Mouse (Mus musculus): ENCODE data around the gene Cuedc2.

Gene Cuedc2

GRCm38 (mm10) chr19:46338331-46338936 lies at the start of gene Cuedc2:
TSS of gene Cuedc2 (minus strand) at chr19:46338702.
- DNase-seq (ENCODE audit: low read depth, low spot score): peak; percentile 98

GRCm38 (mm10) chr19:46382275-46382674 lies 43.8 kb upstream of the Cuedc2 start:
- no peak for DNase-seq (ENCODE audit: low read depth, low spot score)

GRCm38 (mm10) chr19:46375891-46376290 lies 37.4 kb upstream of the Cuedc2 start:
- no peak for DNase-seq (ENCODE audit: low read depth, low spot score)

- DNase-seq (ENCODE audit: low read depth, low spot score): no peak
Measured at GRCm38 (mm10) chr19:46375489-46375888, 37.0 kb upstream of the Cuedc2 start.

GRCm38 (mm10) chr19:46374477-46375088 lies 36.1 kb upstream of the Cuedc2 start:
- peak; percentile 67 for DNase-seq (ENCODE audit: low read depth, low spot score)

- peak; percentile 28 for DNase-seq (ENCODE audit: low read depth, low spot score)
Measured at GRCm38 (mm10) chr19:46369204-46369603, 30.7 kb upstream of the Cuedc2 start.

- no peak for DNase-seq (ENCODE audit: low read depth, low spot score)
Measured at GRCm38 (mm10) chr19:46367798-46368590, 29.5 kb upstream of the Cuedc2 start.

GRCm38 (mm10) chr19:46363294-46364009 lies 24.9 kb upstream of the Cuedc2 start:
- peak; percentile 27 for DNase-seq (ENCODE audit: low read depth, low spot score)

- no peak for DNase-seq (ENCODE audit: low read depth, low spot score)
Measured at GRCm38 (mm10) chr19:46362104-46362503, 23.6 kb upstream of the Cuedc2 start.

- peak; percentile 76 for DNase-seq (ENCODE audit: low read depth, low spot score)
Measured at GRCm38 (mm10) chr19:46358381-46358780, 19.9 kb upstream of the Cuedc2 start.

GRCm38 (mm10) chr19:46357344-46358280 lies 19.1 kb upstream of the Cuedc2 start:
- peak; percentile 59 for DNase-seq (ENCODE audit: low read depth, low spot score)

GRCm38 (mm10) chr19:46356701-46357138 lies 18.2 kb upstream of the Cuedc2 start:
- DNase-seq (ENCODE audit: low read depth, low spot score): peak; percentile 96

- no peak for DNase-seq (ENCODE audit: low read depth, low spot score)
Measured at GRCm38 (mm10) chr19:46350168-46350932, 11.8 kb upstream of the Cuedc2 start, which contains the start of gene 2310034G01Rik. TSS of gene 2310034G01Rik (minus strand) at chr19:46350302.

- no peak for DNase-seq (ENCODE audit: low read depth, low spot score)
Measured at GRCm38 (mm10) chr19:46349550-46349949, 11.0 kb upstream of the Cuedc2 start.

- peak; percentile 86 for DNase-seq (ENCODE audit: low read depth, low spot score)
Measured at GRCm38 (mm10) chr19:46348761-46349458, 10.4 kb upstream of the Cuedc2 start.

- no peak for DNase-seq (ENCODE audit: low read depth, low spot score)
Measured at GRCm38 (mm10) chr19:46347936-46348668, 9.6 kb upstream of the Cuedc2 start.

- no peak for DNase-seq (ENCODE audit: low read depth, low spot score)
Measured at GRCm38 (mm10) chr19:46347146-46347545, 8.6 kb upstream of the Cuedc2 start.

GRCm38 (mm10) chr19:46344710-46345419 lies 6.4 kb upstream of the Cuedc2 start:
- DNase-seq (ENCODE audit: low read depth, low spot score): peak; percentile 85
